Mouse (Mus musculus) spleen, postnatal 14 days (tissue): ENCODE data around the gene Gpx4.
"Not testable (repeated sequence)": the region's sequence is repeated elsewhere in the genome, so short reads cannot be mapped to it uniquely, and the experiment has no call there.

ENCODE experiments used
- DNase-seq, 2 experiments: peaks; one replicate each; pipeline ENCODE4 v3.0.0; 2021 to 2022; ENCODE audit warnings: low spot score in 2 of 2

Gene Gpx4

DNA sequence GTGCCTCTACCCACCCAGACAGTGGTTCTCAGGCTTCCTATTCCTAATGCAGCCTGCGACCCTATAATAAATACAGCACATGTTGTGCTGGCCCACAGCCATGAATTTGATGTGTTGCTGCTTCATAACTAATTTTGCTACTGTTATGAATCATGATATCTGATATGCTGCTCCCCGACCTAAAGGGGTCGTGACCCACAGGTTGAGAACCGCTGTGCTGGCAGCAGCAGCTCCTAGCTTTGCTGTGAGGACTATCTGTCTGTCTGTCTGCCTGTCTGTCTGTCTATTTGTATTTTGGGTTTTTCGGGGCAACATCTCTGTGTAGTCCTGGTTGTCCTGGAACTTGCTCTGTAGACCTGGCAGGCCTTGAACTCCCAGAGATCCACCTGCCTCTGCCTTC, 23.2 kb upstream of the Gpx4 start:
- no peak for DNase-seq

DNA sequence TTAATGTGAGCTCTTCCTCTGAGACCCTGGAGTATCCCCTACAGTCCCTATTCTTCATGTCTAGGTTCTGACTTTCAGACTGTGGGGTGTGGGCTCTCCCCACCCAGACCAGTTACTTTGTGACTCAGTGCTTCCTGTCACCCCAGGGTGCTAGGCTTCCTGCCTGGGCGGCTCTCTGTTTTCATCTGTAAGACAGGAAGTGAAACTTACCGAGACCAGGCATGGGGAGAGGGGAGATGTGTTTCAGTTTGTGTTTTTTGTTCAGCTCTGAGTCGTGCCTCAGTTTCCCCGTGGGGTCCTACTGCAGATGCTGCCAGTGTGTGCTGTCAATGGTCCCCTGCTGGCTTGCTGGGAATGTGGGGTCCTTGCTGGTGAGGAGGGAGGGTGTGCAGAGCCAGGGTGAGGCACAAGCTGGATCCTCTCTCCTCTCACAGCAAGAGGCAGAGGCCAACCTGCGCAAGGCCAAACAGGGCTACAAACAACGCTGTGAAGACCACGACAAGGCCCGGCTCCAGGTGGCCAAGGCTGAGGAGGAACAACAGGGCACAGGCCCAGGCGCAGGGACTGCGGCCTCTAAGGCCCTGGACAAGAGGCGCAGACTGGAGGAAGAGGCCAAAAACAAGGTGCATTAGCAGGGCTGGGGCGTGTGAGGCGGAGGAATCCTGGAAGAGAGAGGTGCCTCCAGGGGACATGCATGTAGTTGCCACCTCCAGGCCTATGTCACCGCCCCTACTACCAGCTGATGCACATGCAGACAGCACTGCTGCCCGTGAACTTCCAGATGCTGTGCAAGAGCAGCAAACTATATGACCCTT, 22.5 kb upstream of the Gpx4 start:
- peak in 1 of 2 experiments; percentile 47 for DNase-seq

DNA sequence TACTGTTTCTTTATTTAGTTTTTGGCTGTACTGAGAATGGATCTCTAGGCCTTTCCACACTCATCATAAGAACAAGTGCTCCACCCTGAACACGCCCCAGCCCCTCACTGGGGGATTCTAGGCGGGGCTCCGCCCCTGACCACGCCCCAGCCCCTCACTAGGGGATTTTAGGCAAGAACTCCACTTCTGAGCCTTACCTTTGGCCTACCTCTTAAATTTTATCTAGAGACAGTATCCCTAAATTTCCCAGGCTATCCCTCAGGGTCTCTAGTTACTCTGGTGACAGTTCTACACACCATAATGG, 22.0 kb upstream of the Gpx4 start:
- DNase-seq = no peak

- DNase-seq = no peak
Observed at GRCm38 (mm10) chr10:80025463-80025862, 21.5 kb upstream of the Gpx4 start.

- no peak for DNase-seq
Observed at GRCm38 (mm10) chr10:80025889-80026288, 21.1 kb upstream of the Gpx4 start.

DNA sequence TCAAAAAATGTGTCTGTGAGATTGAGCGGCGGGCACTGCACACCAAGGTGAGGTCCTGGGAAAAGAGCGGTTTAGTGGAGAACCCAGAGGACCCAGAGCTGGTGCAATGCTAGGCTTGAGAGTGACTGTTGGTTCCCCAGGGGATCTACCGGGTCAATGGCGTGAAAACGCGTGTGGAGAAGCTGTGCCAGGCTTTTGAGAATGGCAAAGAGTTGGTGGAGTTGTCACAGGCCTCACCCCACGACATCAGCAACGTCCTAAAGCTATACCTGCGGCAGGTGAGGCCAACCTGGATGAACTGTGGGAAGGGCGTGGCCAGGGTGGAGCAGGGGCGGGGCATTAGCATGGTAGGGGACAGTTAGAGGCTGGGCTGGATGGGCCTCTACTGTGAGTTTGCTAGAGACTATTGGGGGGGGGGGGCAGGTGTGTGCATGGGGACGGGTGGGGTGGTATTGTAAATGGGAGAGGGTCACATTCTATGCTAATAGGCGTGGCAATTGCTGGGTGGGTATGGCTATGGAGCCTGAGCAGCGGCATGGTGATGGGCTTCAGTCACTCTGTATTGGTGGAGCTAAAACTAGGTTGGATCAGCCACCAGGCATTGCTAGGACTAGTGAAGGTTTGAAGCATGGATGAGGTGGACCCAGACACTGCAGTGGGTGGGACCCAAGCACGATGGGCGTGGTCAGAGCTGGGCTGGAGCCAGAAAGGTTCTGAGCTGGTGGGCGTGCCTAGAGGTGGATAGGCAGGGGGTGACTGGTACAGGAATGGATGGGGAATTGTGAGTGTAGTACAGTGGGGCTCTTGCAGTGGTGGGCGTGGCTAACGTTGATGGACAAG, 19.1 kb upstream of the Gpx4 start:
- DNase-seq = no peak

DNA sequence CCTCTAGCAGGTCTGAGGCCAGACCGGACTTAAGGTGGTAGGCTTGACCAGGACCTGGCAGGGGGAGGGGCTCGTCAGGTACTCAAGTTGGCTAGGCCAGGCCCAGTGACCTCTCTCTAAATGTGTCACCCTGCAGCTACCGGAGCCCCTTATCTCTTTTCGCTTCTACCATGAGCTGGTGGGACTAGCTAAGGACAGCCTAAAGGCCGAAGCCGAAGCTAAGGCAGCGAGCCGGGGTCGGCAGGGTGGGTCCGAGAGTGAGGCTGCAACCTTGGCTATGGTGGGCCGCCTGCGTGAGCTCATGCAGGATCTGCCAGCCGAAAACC, 18.5 kb upstream of the Gpx4 start:
- DNase-seq = no peak

GRCm38 (mm10) chr10:80030191-80030590, 16.8 kb upstream of the Gpx4 start:
- DNase-seq = no peak

DNA sequence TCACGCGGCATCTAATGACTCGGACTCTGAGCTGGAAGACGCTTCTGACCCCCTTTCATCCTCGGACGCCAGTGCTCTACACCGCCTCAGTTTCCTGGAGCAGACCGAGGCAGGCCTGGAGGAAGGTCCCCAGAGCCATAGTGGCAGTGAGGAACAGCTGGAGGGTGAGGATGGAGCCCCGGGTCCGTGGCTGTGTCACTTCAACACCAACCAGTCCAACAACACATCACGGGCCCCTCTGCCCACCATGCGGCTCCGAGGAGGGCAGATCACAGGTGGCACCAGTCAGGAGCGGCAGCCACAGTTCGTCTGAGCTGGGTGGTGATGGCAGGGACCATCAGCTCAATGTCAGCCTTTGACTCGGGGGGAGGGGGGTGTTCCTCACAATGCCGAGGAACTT, 16.2 kb upstream of the Gpx4 start:
- DNase-seq = no peak

GRCm38 (mm10) chr10:80032799-80033480, 14.0 kb upstream of the Gpx4 start:
- DNase-seq = peak in 1 of 2 experiments; percentile 68

DNA sequence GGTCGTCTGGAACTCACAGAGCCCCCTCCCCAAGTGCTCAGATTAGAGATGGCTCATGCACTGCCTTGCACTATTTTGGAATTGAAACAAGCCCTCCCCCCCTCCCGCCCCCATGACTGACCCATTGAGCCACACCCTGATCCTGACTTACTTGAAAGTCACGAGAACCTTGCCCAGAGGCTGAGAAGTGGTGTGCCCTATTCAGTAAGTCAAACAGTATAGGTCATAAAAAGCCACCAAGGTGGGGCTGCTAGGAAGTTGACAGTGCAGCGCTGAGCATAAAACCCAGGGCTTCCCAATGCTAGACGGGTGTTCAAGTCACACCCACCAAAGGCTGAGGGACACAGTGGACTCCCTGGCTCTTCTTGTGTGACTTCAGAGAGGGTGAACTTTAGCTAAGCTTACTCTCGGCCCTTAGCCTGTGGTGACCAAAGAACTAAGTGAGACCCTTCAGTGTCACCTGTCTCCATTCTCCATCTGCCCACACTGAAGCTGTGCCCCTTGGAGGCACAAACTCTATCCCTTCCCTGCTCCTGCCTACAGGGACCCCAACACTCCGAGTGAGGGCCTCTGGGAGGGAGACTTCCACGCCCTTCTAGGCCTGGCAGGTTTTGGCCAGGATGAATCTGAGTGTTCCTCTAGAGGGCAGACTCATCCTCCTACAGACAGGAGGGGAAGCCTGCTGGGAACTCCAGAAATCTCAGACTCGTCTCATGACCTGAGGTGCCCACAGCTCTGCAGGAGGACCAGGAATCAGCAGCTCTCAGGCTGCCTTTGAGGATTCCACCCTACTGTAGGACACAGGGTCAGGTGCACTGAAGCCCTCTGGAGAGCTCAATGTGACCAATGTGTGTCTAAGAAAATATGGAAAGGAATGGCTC, 13.2 kb upstream of the Gpx4 start:
- DNase-seq = no peak

- no peak for DNase-seq
Observed at GRCm38 (mm10) chr10:80035148-80035547, 11.8 kb upstream of the Gpx4 start.

DNA sequence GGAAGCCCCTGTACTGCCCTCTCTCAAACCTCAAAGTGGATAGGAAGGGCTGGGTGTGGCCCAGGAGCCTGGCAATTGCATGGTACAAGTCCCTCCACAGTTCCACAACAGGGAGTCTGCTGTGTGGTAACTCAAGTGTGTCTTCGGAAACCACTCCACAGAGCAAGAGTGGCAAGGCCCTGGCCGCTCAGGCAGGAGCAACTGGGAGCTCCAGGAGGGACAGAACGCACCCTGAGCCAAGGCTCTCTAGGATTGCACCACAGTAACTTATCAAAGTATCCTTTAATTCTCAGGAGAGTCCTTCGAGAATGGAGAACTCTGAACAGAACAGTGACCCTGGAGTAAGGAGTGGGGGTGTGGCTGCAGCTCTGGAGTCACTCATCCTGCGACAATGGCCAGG, 11.3 kb upstream of the Gpx4 start:
- DNase-seq = no peak

- no peak for DNase-seq
Observed at GRCm38 (mm10) chr10:80036832-80037231, 10.1 kb upstream of the Gpx4 start.

GRCm38 (mm10) chr10:80039559-80039979, 7.4 kb upstream of the Gpx4 start, which contains the start of gene Polr2e:
Gene Polr2e, minus strand, starts transcription at chr10:80039795.
- peak; percentile 96 to 97 for DNase-seq

- DNase-seq = not testable (repeated sequence)
Observed at GRCm38 (mm10) chr10:80041409-80042060, 5.4 kb upstream of the Gpx4 start.

GRCm38 (mm10) chr10:80044087-80044486, 2.9 kb upstream of the Gpx4 start:
- no peak for DNase-seq

DNA sequence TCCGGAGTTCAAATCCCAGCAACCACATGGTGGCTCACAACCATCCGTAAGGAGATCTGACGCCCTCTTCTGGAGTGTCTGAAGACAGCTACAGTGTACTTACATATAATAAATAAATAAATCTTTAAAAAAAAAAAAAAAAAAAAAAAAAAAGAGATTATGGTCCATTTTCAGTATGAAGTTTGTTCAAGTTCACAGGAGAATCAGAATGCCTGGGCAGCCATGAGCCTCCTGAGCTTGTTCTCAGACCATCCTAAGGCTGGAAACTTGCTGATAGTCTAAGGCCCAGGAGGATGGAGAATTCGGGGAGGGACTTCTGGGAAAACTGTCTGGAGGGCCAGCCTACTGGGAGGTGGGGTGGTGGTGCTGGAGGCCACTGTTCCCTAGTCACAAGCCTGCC, 1.6 kb upstream of the Gpx4 start:
- not testable (repeated sequence) for DNase-seq

GRCm38 (mm10) chr10:80045766-80046165, 1.2 kb upstream of the Gpx4 start:
- no peak for DNase-seq

DNA sequence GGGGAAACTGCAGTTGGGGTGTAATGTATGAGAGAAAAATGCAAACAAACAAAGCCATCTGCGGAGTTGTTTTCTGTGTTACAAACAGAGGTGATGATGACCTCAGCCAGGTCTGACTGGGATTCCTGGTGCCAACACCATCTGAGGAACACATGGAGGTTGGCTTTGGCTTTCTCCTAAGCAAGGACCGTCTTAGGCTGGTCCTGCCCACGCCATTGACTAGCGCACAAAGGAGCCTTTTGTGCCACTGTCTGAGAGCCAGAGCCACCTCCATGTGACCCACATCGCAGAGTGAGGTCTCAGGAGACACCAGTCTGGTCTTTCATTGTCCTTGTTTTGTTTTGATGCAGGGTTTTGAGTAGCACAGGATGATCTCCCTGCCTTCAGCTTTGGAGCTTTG, 1.4 kb downstream of the Gpx4 start:
- no peak for DNase-seq

DNA sequence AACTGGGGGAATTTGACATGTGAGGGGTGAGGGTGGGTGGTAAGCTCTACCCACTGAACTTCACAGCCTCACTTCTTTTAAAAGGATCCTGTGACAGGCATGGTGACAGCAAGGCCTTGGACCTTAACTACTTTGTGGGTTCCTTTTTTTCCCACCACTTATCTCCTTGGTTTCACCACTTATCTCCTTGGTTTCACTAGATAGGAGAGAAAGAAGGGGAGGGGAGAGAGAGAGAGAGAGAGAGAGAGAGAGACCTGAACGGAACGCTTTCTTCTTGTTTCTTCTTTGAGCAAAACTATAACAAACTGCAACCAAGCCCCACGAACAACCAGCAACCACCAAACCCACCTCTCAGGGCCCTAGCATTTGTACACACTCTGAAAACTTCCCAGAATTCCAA, 1.9 kb downstream of the Gpx4 start:
- DNase-seq = no peak
